Mouse (Mus musculus) cerebellum, adult (tissue): ENCODE measurements at regions not wholly inside any gene's neighbourhood (a gene's known extent, or its start where the extent isn't known, plus 50 kb on each side); places are given as distances from the start of the nearest gene placed in this dataset.
"Not testable (repeated sequence)": the region's sequence is repeated elsewhere in the genome, so short reads cannot be mapped to it uniquely, and the experiment has no call there.

Experiments used
- ATAC-seq: cut with Nextera tagmentation; 2 replicates; pipeline ENCODE4 v1.9.2; 2017; ENCODE audit warnings: mild to moderate bottlenecking, moderate library complexity, mixed read lengths; ENCODE audit not compliant: insufficient number of reproducible peaks, low FRiP score, low TSS enrichment

- ATAC-seq, result not testable (repeated sequence)
These were observed 288.2 kb upstream of the Cypt12 start for GRCm38 (mm10) chr3:17659988-17660387.

- no peak for ATAC-seq
These were observed 286.2 kb upstream of the Cypt12 start for GRCm38 (mm10) chr3:17661987-17662386.

- no peak for ATAC-seq
These were observed 281.2 kb upstream of the Cypt12 start for GRCm38 (mm10) chr3:17667016-17667415.

GRCm38 (mm10) chr3:17668839-17669238, 279.4 kb upstream of the Cypt12 start:
- ATAC-seq, result no peak
